Mouse (Mus musculus) neural tube, embryonic 12.5 days (tissue): ENCODE results near the gene Ttc7b. TPM values are rescaled to one million over a fixed set of nuclear protein-coding genes. Genes with fewer than 3 reads are reported as not detected.

Experiments
- ATAC-seq: fragments of 200-750 bp; cut with Nextera tagmentation; 2 replicates; pipeline ENCODE4 v1.8.0; 2017; ENCODE audit warnings: low read depth, mild to moderate bottlenecking, moderate TSS enrichment, moderate library complexity; ENCODE audit not compliant: low FRiP score
- H3K27ac ChIP-seq: fragments of 300-500 bp; sonication (generic); 2 replicates; pipeline ENCODE4 v1.5.1; 2016
- H3K27me3 ChIP-seq: fragments of 300-500 bp; sonication (generic); replicated peaks from 2 replicates; pipeline ENCODE4 v1.6.1; 2016; ENCODE audit warnings: mild to moderate bottlenecking
- H3K36me3 ChIP-seq: fragments of 300-500 bp; sonication (generic); 2 replicates; pipeline ENCODE4 v1.6.1; 2016; ENCODE audit warnings: mild to moderate bottlenecking
- H3K4me1 ChIP-seq: fragments of 300-500 bp; sonication (generic); 2 replicates; pipeline ENCODE4 v1.6.1; 2016
- H3K4me2 ChIP-seq: fragments of 300-500 bp; sonication (generic); replicated peaks from 2 replicates; pipeline ENCODE4 v1.6.1; 2016; ENCODE audit warnings: mild to moderate bottlenecking
- H3K4me3 ChIP-seq: fragments of 300-500 bp; sonication (generic); 2 replicates; pipeline ENCODE4 v1.5.1; 2016
- H3K9ac ChIP-seq: fragments of 300-500 bp; sonication (generic); 2 replicates; pipeline ENCODE4 v1.6.1; 2016; ENCODE audit warnings: mild to moderate bottlenecking
- H3K9me3 ChIP-seq: fragments of 300-500 bp; sonication (generic); 2 replicates; pipeline ENCODE4 v1.6.1; 2016; ENCODE audit warnings: mild to moderate bottlenecking
- WGBS: fragments of 180-500 bp; shearing (Covaris S2); methylation state at CpG from one replicate; pipeline ENCODE4 v1.1.7; 2016; 5-methylcytosine and 5-hydroxymethylcytosine counted together
- polyA plus RNA-seq: library from polyadenylated mRNA; unstranded; fragments of >200 nt; fragmentation: Nextera tagmentation; extraction: Ambion mirVana; gene quantifications from 2 replicates; pipeline ENCODE4 v1.2.1, GENCODE M21; 2016

Gene Ttc7b
- polyA plus RNA-seq, 1 experiment from 2014 or later = 9.0 TPM

GRCm38 (mm10) chr12:100502544-100502943, 18.1 kb downstream of the Ttc7b start:
- H3K9ac ChIP-seq = no peak overlapping the region
- H3K27ac ChIP-seq = no peak overlapping the region
- H3K4me3 ChIP-seq = no peak overlapping the region
- H3K27me3 ChIP-seq = no peaks in the 10 kb centered on the region
- H3K36me3 ChIP-seq = peaks cover 23% of the 10 kb centered on the region
- 85% methylated on average over 3 of the region's 3 CpGs for WGBS
- no peaks in the 10 kb centered on the region for H3K9me3 ChIP-seq
- H3K4me1 ChIP-seq = no peaks in the 10 kb centered on the region
- no peak for ATAC-seq
- H3K4me2 ChIP-seq = no peak overlapping the region

GRCm38 (mm10) chr12:100501261-100501660, 19.4 kb downstream of the Ttc7b start:
- no peak overlapping the region for H3K4me2 ChIP-seq
- 80% methylated on average over 4 of the region's 4 CpGs for WGBS
- no peak overlapping the region for H3K27ac ChIP-seq
- H3K9ac ChIP-seq = no peak overlapping the region
- H3K27me3 ChIP-seq = no peaks in the 10 kb centered on the region
- ATAC-seq = no peak
- peaks cover 34% of the 10 kb centered on the region for H3K36me3 ChIP-seq
- H3K9me3 ChIP-seq = no peaks in the 10 kb centered on the region
- H3K4me3 ChIP-seq = no peak overlapping the region
- no peaks in the 10 kb centered on the region for H3K4me1 ChIP-seq

DNA sequence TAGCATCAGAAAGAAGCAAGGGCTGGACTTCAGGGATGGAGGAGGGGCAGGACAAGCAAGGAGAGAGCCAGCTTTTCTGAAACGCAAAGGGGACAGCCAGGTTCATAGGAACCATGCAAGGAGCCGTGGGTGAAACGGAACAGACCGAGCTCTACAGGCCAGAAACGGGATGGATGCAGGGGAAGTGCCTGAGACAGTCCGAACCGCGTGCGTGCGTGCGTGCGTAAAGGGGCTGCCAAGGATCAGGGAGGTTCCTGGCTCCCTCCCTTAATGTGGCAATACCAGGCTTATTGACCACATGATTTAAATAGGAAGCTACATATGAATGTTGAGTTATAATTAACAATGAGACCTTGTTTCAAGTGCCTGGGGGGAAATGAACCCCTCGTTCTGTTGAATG, 21.2 kb downstream of the Ttc7b start:
- Histone ChIP-seq H3K27ac (no peak overlapping the region), H3K4me1 (no peaks in the 10 kb centered on the region), H3K9me3 (no peaks in the 10 kb centered on the region), H3K36me3 (peaks cover 45% of the 10 kb centered on the region), H3K9ac (no peak overlapping the region), H3K4me3 (no peak overlapping the region), H3K27me3 (no peaks in the 10 kb centered on the region), H3K4me2 (no peak overlapping the region)
- ATAC-seq = no peak
- WGBS = 94% methylated on average over 13 of the region's 13 CpGs

- Histone ChIP-seq H3K9ac (no peak overlapping the region), H3K27ac (no peak overlapping the region), H3K4me2 (no peak overlapping the region), H3K9me3 (no peaks in the 10 kb centered on the region), H3K27me3 (no peaks in the 10 kb centered on the region), H3K36me3 (peaks cover 56% of the 10 kb centered on the region), H3K4me1 (no peaks in the 10 kb centered on the region), H3K4me3 (no peak overlapping the region)
- ATAC-seq = no peak
- 90% methylated on average over 5 of the region's 5 CpGs for WGBS
Observed at GRCm38 (mm10) chr12:100498006-100498405, 22.6 kb downstream of the Ttc7b start.

GRCm38 (mm10) chr12:100495083-100495482, 25.5 kb downstream of the Ttc7b start:
- Histone ChIP-seq H3K9me3 (no peaks in the 10 kb centered on the region), H3K4me1 (no peaks in the 10 kb centered on the region), H3K27me3 (no peaks in the 10 kb centered on the region), H3K9ac (no peak overlapping the region), H3K4me3 (no peak overlapping the region), H3K4me2 (no peak overlapping the region), H3K27ac (no peak overlapping the region), H3K36me3 (peaks cover 67% of the 10 kb centered on the region)
- 95% methylated on average over 7 of the region's 7 CpGs for WGBS
- ATAC-seq = no peak

DNA sequence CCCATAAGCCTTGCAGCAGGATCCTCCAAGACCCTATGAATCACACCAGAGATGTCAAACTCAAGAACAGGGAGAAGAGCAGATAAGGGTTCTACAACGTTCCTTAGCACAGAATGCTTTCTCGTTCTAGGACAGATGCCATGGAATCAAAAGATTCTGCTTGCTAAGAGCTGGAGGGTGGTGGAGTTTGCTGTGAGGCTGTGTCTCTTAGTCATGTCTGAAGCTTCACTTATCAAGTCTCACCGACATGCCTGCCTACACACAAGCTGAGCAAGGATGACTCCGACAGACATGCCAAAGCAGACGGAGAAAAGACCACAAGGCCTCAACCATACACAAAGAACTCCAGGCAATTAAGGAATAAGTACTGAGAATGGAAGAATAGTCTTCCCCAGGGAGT, 27.4 kb downstream of the Ttc7b start:
- peaks cover 54% of the 10 kb centered on the region for H3K36me3 ChIP-seq
- 92% methylated on average over 5 of the region's 5 CpGs for WGBS

GRCm38 (mm10) chr12:100492676-100493075, 27.9 kb downstream of the Ttc7b start:
- ATAC-seq = no peak
- H3K27me3 ChIP-seq = no peaks in the 10 kb centered on the region
- H3K9me3 ChIP-seq = no peaks in the 10 kb centered on the region
- 87% methylated on average over 3 of the region's 3 CpGs for WGBS
- no peak overlapping the region for H3K4me2 ChIP-seq
- H3K4me3 ChIP-seq = no peak overlapping the region
- peaks cover 4% of the 10 kb centered on the region; the same call in 1 of the 2 replicates for H3K4me1 ChIP-seq
- peaks cover 49% of the 10 kb centered on the region for H3K36me3 ChIP-seq
- H3K27ac ChIP-seq = no peak overlapping the region
- H3K9ac ChIP-seq = no peak overlapping the region

More for the DNA sequence above, 27.4 kb downstream of the Ttc7b start:
- no peak overlapping the region for H3K9ac ChIP-seq
- H3K4me3 ChIP-seq = no peak overlapping the region
- H3K9me3 ChIP-seq = no peaks in the 10 kb centered on the region
- H3K4me2 ChIP-seq = no peak overlapping the region
- no peak overlapping the region for H3K27ac ChIP-seq
- ATAC-seq = no peak
- peaks cover 4% of the 10 kb centered on the region; the same call in 1 of the 2 replicates for H3K4me1 ChIP-seq
- H3K27me3 ChIP-seq = no peaks in the 10 kb centered on the region

DNA sequence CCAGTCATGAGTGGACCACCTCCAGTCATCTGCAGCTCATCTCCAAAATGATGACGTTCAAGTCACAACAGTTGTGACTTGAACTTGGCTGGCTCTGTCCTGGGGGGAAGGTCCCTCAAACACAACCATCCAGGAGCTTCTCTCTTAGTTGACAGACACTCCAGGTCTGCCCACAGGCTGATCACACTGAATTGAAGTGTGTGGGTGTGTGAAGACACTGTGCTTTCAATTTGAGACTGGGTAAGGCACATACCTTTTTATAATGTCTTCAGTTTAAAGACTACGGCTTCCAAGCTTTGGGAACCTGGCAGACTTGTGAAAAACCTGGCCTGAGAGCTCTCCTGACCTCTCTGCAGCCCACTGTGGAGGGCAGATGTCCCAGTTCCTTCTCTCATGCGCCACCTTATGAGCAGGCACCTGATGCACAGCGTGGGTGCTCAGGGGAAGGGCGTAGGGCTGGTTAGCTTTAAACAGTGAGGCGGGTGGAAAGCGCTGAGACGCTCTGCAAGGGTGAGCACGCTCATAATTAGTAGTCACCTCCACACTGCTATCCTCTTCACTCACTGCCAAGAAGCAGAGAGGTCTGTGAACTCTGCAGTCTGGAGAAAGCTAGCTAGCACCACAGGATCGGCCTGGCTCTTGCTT, 28.5 kb downstream of the Ttc7b start:
- Histone ChIP-seq H3K27ac (no peak overlapping the region), H3K4me2 (no peak overlapping the region), H3K4me1 (peaks cover 4% of the 10 kb centered on the region; the same call in 1 of the 2 replicates), H3K9me3 (no peaks in the 10 kb centered on the region), H3K27me3 (no peaks in the 10 kb centered on the region), H3K36me3 (peaks cover 51% of the 10 kb centered on the region), H3K4me3 (no peak overlapping the region), H3K9ac (no peak overlapping the region)
- 96% methylated on average over 10 of the region's 10 CpGs for WGBS
- ATAC-seq = no peak

- Histone ChIP-seq H3K27me3 (no peaks in the 10 kb centered on the region), H3K36me3 (peaks cover 39% of the 10 kb centered on the region), H3K4me2 (no peak overlapping the region), H3K9ac (no peak overlapping the region), H3K27ac (no peak overlapping the region), H3K4me3 (no peak overlapping the region), H3K4me1 (peaks cover 4% of the 10 kb centered on the region; the same call in 1 of the 2 replicates), H3K9me3 (no peaks in the 10 kb centered on the region)
- WGBS = 93% methylated on average over 7 of the region's 7 CpGs
- ATAC-seq = no peak
Observed at GRCm38 (mm10) chr12:100489799-100490198, 30.8 kb downstream of the Ttc7b start.

DNA sequence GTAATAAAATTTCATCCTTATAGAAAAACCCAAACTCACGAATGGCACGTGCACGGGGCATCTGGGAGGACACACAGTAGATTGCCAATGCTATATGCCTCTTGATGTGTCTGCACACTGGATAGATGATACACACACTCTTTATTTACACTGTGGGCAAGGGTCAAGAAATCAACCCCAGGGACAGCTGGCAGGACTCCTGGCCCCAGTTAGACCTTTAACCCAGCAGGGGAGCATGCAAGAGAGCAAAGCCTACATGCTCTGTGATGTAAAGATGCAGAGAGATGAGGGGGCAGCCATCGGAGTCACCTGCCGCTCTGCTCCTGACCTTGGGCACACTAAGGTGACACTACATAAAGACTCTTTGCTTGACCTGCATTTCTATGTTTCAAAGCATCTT, 32.3 kb downstream of the Ttc7b start:
- no peak overlapping the region for H3K9ac ChIP-seq
- H3K27me3 ChIP-seq = no peaks in the 10 kb centered on the region
- H3K36me3 ChIP-seq = peaks cover 29% of the 10 kb centered on the region
- peaks cover 4% of the 10 kb centered on the region; the same call in 1 of the 2 replicates for H3K4me1 ChIP-seq
- no peaks in the 10 kb centered on the region for H3K9me3 ChIP-seq
- H3K4me3 ChIP-seq = no peak overlapping the region
- no peak overlapping the region for H3K4me2 ChIP-seq
- H3K27ac ChIP-seq = no peak overlapping the region
- no peak for ATAC-seq
- WGBS = 93% methylated on average over 5 of the region's 5 CpGs

DNA sequence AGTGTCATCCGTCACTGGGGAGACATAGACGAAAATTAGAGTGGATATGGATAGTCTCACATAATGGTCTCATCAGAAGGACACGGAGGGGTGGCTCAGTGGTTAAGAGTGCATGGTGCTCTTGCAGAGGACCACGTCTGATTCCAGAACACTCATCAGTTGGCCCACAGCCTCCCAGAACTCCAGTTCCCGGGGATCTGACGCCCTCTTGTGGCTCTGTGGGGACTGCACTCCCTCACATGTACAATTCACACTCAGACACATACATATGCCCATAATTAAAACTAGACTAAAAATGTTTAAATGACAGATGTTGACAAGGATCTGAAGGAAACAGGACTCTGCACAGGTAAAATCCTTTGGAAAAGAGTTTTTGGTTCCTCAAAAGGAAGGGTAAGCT, 34.4 kb downstream of the Ttc7b start:
- Histone ChIP-seq H3K4me3 (no peak overlapping the region), H3K27ac (no peak overlapping the region), H3K27me3 (no peaks in the 10 kb centered on the region), H3K9ac (no peak overlapping the region), H3K9me3 (no peaks in the 10 kb centered on the region), H3K4me2 (no peak overlapping the region), H3K36me3 (peaks cover 18% of the 10 kb centered on the region), H3K4me1 (peaks cover 4% of the 10 kb centered on the region; the same call in 1 of the 2 replicates)
- no peak for ATAC-seq
- 68% methylated on average over 6 of the region's 6 CpGs for whole genome bisulfite sequencing

DNA sequence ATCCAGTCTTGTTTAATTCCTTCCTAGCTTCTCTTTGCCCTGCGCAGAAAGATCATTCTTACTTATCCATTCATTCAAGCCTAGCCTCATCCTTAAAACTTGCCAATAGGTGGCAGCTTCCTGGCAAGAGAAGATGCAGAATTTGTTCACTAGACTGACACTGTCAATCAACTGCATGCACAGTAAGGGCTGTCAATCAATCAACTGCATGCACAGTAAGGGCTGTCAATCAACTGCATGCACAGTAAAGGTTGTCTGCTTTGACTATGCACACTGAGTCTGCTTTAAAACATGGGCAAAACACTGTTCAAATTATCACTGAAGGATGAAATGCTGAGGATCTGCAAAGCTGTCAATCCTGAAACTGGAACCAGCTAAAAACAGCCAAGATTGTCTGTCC, 37.6 kb downstream of the Ttc7b start:
- no peak overlapping the region for H3K4me2 ChIP-seq
- H3K36me3 ChIP-seq = peaks cover 14% of the 10 kb centered on the region
- no peak overlapping the region for H3K27ac ChIP-seq
- 83% methylated on average over 1 of the region's 1 CpGs for WGBS
- ATAC-seq = no peak
- H3K4me1 ChIP-seq = no peaks in the 10 kb centered on the region
- no peaks in the 10 kb centered on the region for H3K9me3 ChIP-seq
- no peak overlapping the region for H3K9ac ChIP-seq
- no peaks in the 10 kb centered on the region for H3K27me3 ChIP-seq
- no peak overlapping the region for H3K4me3 ChIP-seq

DNA sequence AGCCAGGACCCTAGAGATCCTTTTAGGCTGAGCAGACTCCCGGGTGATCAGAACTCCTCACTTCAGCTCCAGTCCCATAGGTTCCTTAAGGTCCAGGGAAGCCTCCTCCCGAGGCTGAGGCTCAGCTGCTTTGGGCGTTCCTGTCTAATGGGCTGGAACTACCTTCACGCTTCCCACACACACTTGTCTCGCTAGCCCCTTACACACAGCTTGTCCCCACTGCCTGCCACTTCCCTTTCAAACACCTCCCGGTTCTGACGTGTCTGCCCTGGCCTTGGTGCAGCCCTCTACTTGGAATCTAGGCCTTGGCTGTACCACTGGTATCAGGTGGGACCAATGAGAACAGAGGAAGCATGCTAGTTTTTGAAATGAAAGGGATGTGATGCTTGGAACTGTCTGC, 38.4 kb downstream of the Ttc7b start:
- Histone ChIP-seq H3K36me3 (peaks cover 10% of the 10 kb centered on the region; the same call in 1 of the 2 replicates), H3K9me3 (no peaks in the 10 kb centered on the region), H3K4me3 (no peak overlapping the region), H3K27me3 (no peaks in the 10 kb centered on the region), H3K27ac (no peak overlapping the region), H3K4me1 (no peaks in the 10 kb centered on the region), H3K4me2 (no peak overlapping the region), H3K9ac (no peak overlapping the region)
- WGBS = 80% methylated on average over 7 of the region's 7 CpGs
- no peak for ATAC-seq
